Mouse (Mus musculus): ENCODE measurements at regions not wholly inside any gene's neighbourhood (a gene's known extent, or its start where the extent isn't known, plus 50 kb on each side); places are given as distances from the start of the nearest gene placed in this dataset.
A peak's percentile ranks its signal among the peaks of the same experiment; 100 is the strongest.

GRCm38 (mm10) chr9:112490963-112491362, 255.2 kb upstream of the Arpp21 start:
- no peak overlapping the region for H3K4me3 ChIP-seq
- no peaks in the 10 kb centered on the region for H3K9me3 ChIP-seq
- no peak overlapping the region for H3K9ac ChIP-seq
- ATAC-seq (replicated peaks), result no peak
- no peaks in the 10 kb centered on the region for H3K36me3 ChIP-seq (replicated peaks)
- H3K4me1 ChIP-seq, result no peaks in the 10 kb centered on the region
- H3K4me2 ChIP-seq, result no peak overlapping the region
- H3K27me3 ChIP-seq (replicated peaks), result no peaks in the 10 kb centered on the region
- 67% methylated on average over 1 of the region's 1 CpGs for WGBS
- no peak overlapping the region for H3K27ac ChIP-seq

GRCm38 (mm10) chr9:112476644-112477043, 240.9 kb upstream of the Arpp21 start:
- Histone ChIP-seq H3K27me3 (replicated peaks) (no peaks in the 10 kb centered on the region), H3K4me2 (no peak overlapping the region), H3K4me1 (no peaks in the 10 kb centered on the region), H3K9me3 (no peaks in the 10 kb centered on the region), H3K36me3 (replicated peaks) (no peaks in the 10 kb centered on the region), H3K4me3 (no peak overlapping the region), H3K27ac (no peak overlapping the region), H3K9ac (no peak overlapping the region)
- 81% methylated on average over 2 of the region's 2 CpGs for WGBS
- no peak for ATAC-seq (replicated peaks)

GRCm38 (mm10) chr9:112457594-112457993, 221.9 kb upstream of the Arpp21 start:
- no peaks in the 10 kb centered on the region for H3K27me3 ChIP-seq (replicated peaks)
- H3K9me3 ChIP-seq, result no peaks in the 10 kb centered on the region
- ATAC-seq (replicated peaks), result no peak
- H3K4me3 ChIP-seq, result no peak overlapping the region
- H3K27ac ChIP-seq, result no peak overlapping the region
- 89% methylated on average over 5 of the region's 5 CpGs for WGBS
- H3K4me1 ChIP-seq, result peaks cover 4% of the 10 kb centered on the region
- H3K9ac ChIP-seq, result no peak overlapping the region
- H3K4me2 ChIP-seq, result no peak overlapping the region
- H3K36me3 ChIP-seq (replicated peaks), result no peaks in the 10 kb centered on the region

- H3K4me3 ChIP-seq, result no peak overlapping the region
- no peak overlapping the region for H3K27ac ChIP-seq
- H3K4me1 ChIP-seq, result peaks cover 4% of the 10 kb centered on the region
- H3K9me3 ChIP-seq, result no peaks in the 10 kb centered on the region
- no peaks in the 10 kb centered on the region for H3K27me3 ChIP-seq (replicated peaks)
- no peaks in the 10 kb centered on the region for H3K36me3 ChIP-seq (replicated peaks)
- 47% methylated on average over 6 of the region's 6 CpGs for WGBS
- H3K4me2 ChIP-seq, result no peak overlapping the region
- no peak overlapping the region for H3K9ac ChIP-seq
- ATAC-seq (replicated peaks), result peak; percentile 45; the same call in 1 of the 2 replicates
Observed at GRCm38 (mm10) chr9:112454706-112455105, 219.0 kb upstream of the Arpp21 start.

GRCm38 (mm10) chr9:112447515-112447914, 211.8 kb upstream of the Arpp21 start:
- peak; percentile 77 for ATAC-seq (replicated peaks)
- H3K4me2 ChIP-seq, result no peak overlapping the region
- H3K9ac ChIP-seq, result no peak overlapping the region
- H3K4me1 ChIP-seq, result 0 out of 2 replicates have a peak, but pooled peaks cover 2% of the 10 kb centered on the region
- no peaks in the 10 kb centered on the region for H3K27me3 ChIP-seq (replicated peaks)
- H3K27ac ChIP-seq, result 0 out of 2 replicates have a peak overlapping the region, but pooled peaks have one; percentile 9
- WGBS, result 1% methylated on average over 2 of the region's 2 CpGs
- no peak overlapping the region for H3K4me3 ChIP-seq
- no peaks in the 10 kb centered on the region for H3K36me3 ChIP-seq (replicated peaks)
- H3K9me3 ChIP-seq, result no peaks in the 10 kb centered on the region

GRCm38 (mm10) chr9:112446981-112447380, 211.2 kb upstream of the Arpp21 start:
- no peak overlapping the region for H3K4me3 ChIP-seq
- peak; percentile 37 for ATAC-seq (replicated peaks)
- H3K4me2 ChIP-seq, result no peak overlapping the region
- WGBS, result 23% methylated on average over 3 of the region's 3 CpGs
- no peaks in the 10 kb centered on the region for H3K36me3 ChIP-seq (replicated peaks)
- H3K4me1 ChIP-seq, result 0 out of 2 replicates have a peak, but pooled peaks cover 2% of the 10 kb centered on the region
- no peaks in the 10 kb centered on the region for H3K9me3 ChIP-seq
- H3K9ac ChIP-seq, result no peak overlapping the region
- no peak overlapping the region for H3K27ac ChIP-seq
- H3K27me3 ChIP-seq (replicated peaks), result no peaks in the 10 kb centered on the region

- Histone ChIP-seq H3K27ac (no peak overlapping the region), H3K27me3 (replicated peaks) (no peaks in the 10 kb centered on the region), H3K4me3 (no peak overlapping the region), H3K36me3 (replicated peaks) (no peaks in the 10 kb centered on the region), H3K9ac (no peak overlapping the region), H3K9me3 (no peaks in the 10 kb centered on the region), H3K4me2 (no peak overlapping the region), H3K4me1 (0 out of 2 replicates have a peak, but pooled peaks cover 2% of the 10 kb centered on the region)
- ATAC-seq (replicated peaks), result no peak
Observed at GRCm38 (mm10) chr9:112446027-112446352, 210.3 kb upstream of the Arpp21 start.

GRCm38 (mm10) chr9:112445230-112446026, 209.7 kb upstream of the Arpp21 start:
- Histone ChIP-seq H3K9ac (no peak overlapping the region), H3K4me2 (no peak overlapping the region), H3K36me3 (replicated peaks) (no peaks in the 10 kb centered on the region), H3K4me3 (no peak overlapping the region), H3K4me1 (0 out of 2 replicates have a peak, but pooled peaks cover 2% of the 10 kb centered on the region), H3K27me3 (replicated peaks) (no peaks in the 10 kb centered on the region), H3K27ac (no peak overlapping the region), H3K9me3 (no peaks in the 10 kb centered on the region)
- WGBS, result 93% methylated on average over 4 of the region's 4 CpGs
- peak; percentile 63 for ATAC-seq (replicated peaks)

GRCm38 (mm10) chr9:112444220-112444619, 208.5 kb upstream of the Arpp21 start:
- H3K27me3 ChIP-seq (replicated peaks), result no peaks in the 10 kb centered on the region
- 0 out of 2 replicates have a peak, but pooled peaks cover 2% of the 10 kb centered on the region for H3K4me1 ChIP-seq
- H3K27ac ChIP-seq, result no peak overlapping the region
- ATAC-seq (replicated peaks), result no peak
- no peaks in the 10 kb centered on the region for H3K36me3 ChIP-seq (replicated peaks)
- 68% methylated on average over 2 of the region's 2 CpGs for WGBS
- no peak overlapping the region for H3K4me2 ChIP-seq
- H3K9me3 ChIP-seq, result no peaks in the 10 kb centered on the region
- H3K4me3 ChIP-seq, result no peak overlapping the region
- H3K9ac ChIP-seq, result no peak overlapping the region

- Histone ChIP-seq H3K9ac (no peak overlapping the region), H3K27ac (no peak overlapping the region), H3K27me3 (replicated peaks) (no peaks in the 10 kb centered on the region), H3K36me3 (replicated peaks) (no peaks in the 10 kb centered on the region), H3K9me3 (no peaks in the 10 kb centered on the region), H3K4me3 (no peak overlapping the region), H3K4me1 (no peaks in the 10 kb centered on the region), H3K4me2 (no peak overlapping the region)
- WGBS, result 88% methylated on average over 2 of the region's 2 CpGs
- ATAC-seq (replicated peaks), result no peak
Observed at GRCm38 (mm10) chr9:112436094-112436493, 200.4 kb upstream of the Arpp21 start.

- Histone ChIP-seq H3K4me3 (no peak overlapping the region), H3K4me1 (no peaks in the 10 kb centered on the region), H3K9ac (no peak overlapping the region), H3K9me3 (no peaks in the 10 kb centered on the region), H3K27ac (no peak overlapping the region), H3K4me2 (no peak overlapping the region), H3K36me3 (replicated peaks) (no peaks in the 10 kb centered on the region), H3K27me3 (replicated peaks) (no peaks in the 10 kb centered on the region)
- no peak for ATAC-seq (replicated peaks)
- WGBS, result 87% methylated on average over 4 of the region's 4 CpGs
Observed at GRCm38 (mm10) chr9:112431920-112432437, 196.2 kb upstream of the Arpp21 start.

GRCm38 (mm10) chr9:112429196-112429595, 193.5 kb upstream of the Arpp21 start:
- H3K4me3 ChIP-seq, result no peak overlapping the region
- ATAC-seq (replicated peaks), result no peak
- no peak overlapping the region for H3K27ac ChIP-seq
- no peaks in the 10 kb centered on the region for H3K9me3 ChIP-seq
- H3K4me2 ChIP-seq, result no peak overlapping the region
- 68% methylated on average over 3 of the region's 3 CpGs for WGBS
- no peak overlapping the region for H3K9ac ChIP-seq
- no peaks in the 10 kb centered on the region for H3K4me1 ChIP-seq
- no peaks in the 10 kb centered on the region for H3K36me3 ChIP-seq (replicated peaks)
- H3K27me3 ChIP-seq (replicated peaks), result no peaks in the 10 kb centered on the region

GRCm38 (mm10) chr9:112405772-112406315, 170.1 kb upstream of the Arpp21 start:
- ATAC-seq (replicated peaks), result no peak
- Histone ChIP-seq H3K4me3 (no peak overlapping the region), H3K4me1 (no peaks in the 10 kb centered on the region), H3K4me2 (no peak overlapping the region), H3K9me3 (0 out of 2 replicates have a peak, but pooled peaks cover 3% of the 10 kb centered on the region), H3K27ac (no peak overlapping the region), H3K36me3 (replicated peaks) (no peaks in the 10 kb centered on the region), H3K9ac (no peak overlapping the region), H3K27me3 (replicated peaks) (no peaks in the 10 kb centered on the region)
